Mouse (Mus musculus) liver, embryonic 15.5 days (tissue): ENCODE data around the gene 3110040M04Rik. TPM values are rescaled to one million over a fixed set of nuclear protein-coding genes. Genes with fewer than 3 reads are reported as not detected.
A peak's percentile ranks its signal among the peaks of the same experiment; 100 is the strongest.
"Not testable (repeated sequence)": the region's sequence is repeated elsewhere in the genome, so short reads cannot be mapped to it uniquely, and the experiment has no call there.

Source experiments
- ATAC-seq: fragments of 200-750 bp; cut with Nextera tagmentation; 2 replicates; pipeline ENCODE4 v1.8.0; 2017; ENCODE audit warnings: moderate number of reproducible peaks, mild to moderate bottlenecking, moderate library complexity; ENCODE audit not compliant: insufficient read depth
- H3K27ac ChIP-seq: fragments of 300-500 bp; sonication (generic); replicated peaks from 2 replicates; pipeline ENCODE4 v1.5.1; 2015; ENCODE audit warnings: mild to moderate bottlenecking, inconsistent platforms
- H3K27me3 ChIP-seq: fragments of 300-500 bp; sonication (generic); 2 replicates; pipeline ENCODE4 v1.6.1; 2015; ENCODE audit warnings: mild to moderate bottlenecking, inconsistent platforms
- H3K36me3 ChIP-seq: fragments of 300-500 bp; sonication (generic); replicated peaks from 2 replicates; pipeline ENCODE4 v1.6.1; 2015; ENCODE audit warnings: moderate library complexity, mild to moderate bottlenecking, inconsistent platforms
- H3K4me1 ChIP-seq: fragments of 300-500 bp; sonication (generic); replicated peaks from 2 replicates; pipeline ENCODE4 v1.6.1; 2015; ENCODE audit warnings: inconsistent platforms
- H3K4me2 ChIP-seq: fragments of 300-500 bp; sonication (generic); 2 replicates; pipeline ENCODE4 v1.6.1; 2015; ENCODE audit warnings: moderate library complexity, mild to moderate bottlenecking, inconsistent platforms
- H3K4me3 ChIP-seq: fragments of 300-500 bp; sonication (generic); replicated peaks from 2 replicates; pipeline ENCODE4 v1.5.1; 2015; ENCODE audit warnings: mild to moderate bottlenecking, inconsistent platforms
- H3K9ac ChIP-seq: fragments of 300-500 bp; sonication (generic); 2 replicates; pipeline ENCODE4 v1.6.1; 2015; ENCODE audit warnings: moderate library complexity, mild to moderate bottlenecking, inconsistent platforms
- H3K9me3 ChIP-seq: fragments of 300-500 bp; sonication (generic); replicated peaks from 2 replicates; pipeline ENCODE4 v1.6.1; 2016; ENCODE audit warnings: inconsistent platforms
- WGBS: fragments of 180-500 bp; shearing (Covaris S2); methylation state at CpG from one replicate; pipeline ENCODE4 v1.1.7; 2015; ENCODE audit warnings: mixed read lengths; ENCODE audit not compliant: insufficient replicate concordance; 5-methylcytosine and 5-hydroxymethylcytosine counted together
- polyA plus RNA-seq: library from polyadenylated mRNA; unstranded; fragments of >200 nt; fragmentation: Nextera tagmentation; extraction: Ambion mirVana; gene quantifications from 2 replicates; pipeline ENCODE4 v1.2.1, GENCODE M21; 2015

The 3110040M04Rik gene
- polyA plus RNA-seq, 1 experiment from 2014 or later: 0.39 TPM

GRCm38 (mm10) chr1:151171572-151172461 lies 32.1 kb upstream of the 3110040M04Rik start:
- H3K4me3 ChIP-seq: no peak overlapping the region
- no peaks in the 10 kb centered on the region for H3K27me3 ChIP-seq
- no peak overlapping the region for H3K9ac ChIP-seq
- no peak for ATAC-seq
- H3K27ac ChIP-seq: no peak overlapping the region
- H3K36me3 ChIP-seq: no peaks in the 10 kb centered on the region
- no peaks in the 10 kb centered on the region for H3K9me3 ChIP-seq
- WGBS: 49% methylated on average over 2 of the region's 2 CpGs
- peaks cover 23% of the 10 kb centered on the region for H3K4me1 ChIP-seq
- no peak overlapping the region for H3K4me2 ChIP-seq

GRCm38 (mm10) chr1:151177030-151177936 lies 26.6 kb upstream of the 3110040M04Rik start:
- peak overlapping the region; percentile 44 for H3K4me3 ChIP-seq
- H3K36me3 ChIP-seq: no peaks in the 10 kb centered on the region
- peak overlapping the region; percentile 34 for H3K9ac ChIP-seq
- H3K4me2 ChIP-seq: peak overlapping the region; percentile 66
- WGBS: 4% methylated on average over 10 of the region's 10 CpGs
- peak; percentile 87 for ATAC-seq
- H3K27ac ChIP-seq: peak overlapping the region; percentile 71
- H3K27me3 ChIP-seq: no peaks in the 10 kb centered on the region
- peaks cover 43% of the 10 kb centered on the region for H3K4me1 ChIP-seq
- H3K9me3 ChIP-seq: no peaks in the 10 kb centered on the region

- 19% methylated on average over 4 of the region's 4 CpGs for WGBS
- no peaks in the 10 kb centered on the region for H3K27me3 ChIP-seq
- H3K9ac ChIP-seq: peak overlapping the region; percentile 34
- H3K4me1 ChIP-seq: peaks cover 43% of the 10 kb centered on the region
- H3K9me3 ChIP-seq: no peaks in the 10 kb centered on the region
- H3K4me3 ChIP-seq: peak overlapping the region; percentile 44
- peak; percentile 54 for ATAC-seq
- no peaks in the 10 kb centered on the region for H3K36me3 ChIP-seq
- H3K4me2 ChIP-seq: peak overlapping the region; percentile 66
- peak overlapping the region; percentile 71 for H3K27ac ChIP-seq
Measured at GRCm38 (mm10) chr1:151177937-151178271, 26.0 kb upstream of the 3110040M04Rik start.

GRCm38 (mm10) chr1:151178505-151179083 lies 25.3 kb upstream of the 3110040M04Rik start:
- ATAC-seq: no peak
- WGBS: 78% methylated on average over 2 of the region's 2 CpGs
- no peaks in the 10 kb centered on the region for H3K36me3 ChIP-seq
- peak overlapping the region; percentile 71 for H3K27ac ChIP-seq
- H3K4me1 ChIP-seq: peaks cover 43% of the 10 kb centered on the region
- no peaks in the 10 kb centered on the region for H3K9me3 ChIP-seq
- no peak overlapping the region for H3K4me2 ChIP-seq
- no peak overlapping the region for H3K4me3 ChIP-seq
- no peak overlapping the region for H3K9ac ChIP-seq
- no peaks in the 10 kb centered on the region for H3K27me3 ChIP-seq

GRCm38 (mm10) chr1:151180167-151180566 lies 23.8 kb upstream of the 3110040M04Rik start:
- no peak overlapping the region for H3K4me2 ChIP-seq
- H3K9ac ChIP-seq: no peak overlapping the region; the same call in 1 of the 2 replicates
- WGBS: 27% methylated on average over 2 of the region's 2 CpGs
- peak overlapping the region; percentile 4; the same call in 1 of the 2 replicates for H3K27ac ChIP-seq
- no peak overlapping the region for H3K4me3 ChIP-seq
- no peak for ATAC-seq
- H3K36me3 ChIP-seq: no peaks in the 10 kb centered on the region
- peaks cover 43% of the 10 kb centered on the region for H3K4me1 ChIP-seq
- no peaks in the 10 kb centered on the region for H3K27me3 ChIP-seq
- no peaks in the 10 kb centered on the region for H3K9me3 ChIP-seq

GRCm38 (mm10) chr1:151182266-151182665 lies 21.7 kb upstream of the 3110040M04Rik start, which contains the start of gene Gm47985:
Gm47985 (plus strand) TSS chr1:151182537.
- not testable (repeated sequence) for H3K9ac ChIP-seq, H3K9me3 ChIP-seq, H3K36me3 ChIP-seq, ATAC-seq, H3K27ac ChIP-seq, H3K4me2 ChIP-seq, H3K27me3 ChIP-seq, H3K4me3 ChIP-seq
- H3K4me1 ChIP-seq: peaks cover 36% of the 10 kb centered on the region
- 17% methylated on average over 1 of the region's 7 CpGs for WGBS

GRCm38 (mm10) chr1:151186186-151186585 lies 17.7 kb upstream of the 3110040M04Rik start:
- not testable (repeated sequence) for H3K27ac ChIP-seq, H3K4me2 ChIP-seq, H3K9ac ChIP-seq, H3K36me3 ChIP-seq, H3K4me3 ChIP-seq, ATAC-seq, H3K9me3 ChIP-seq, H3K27me3 ChIP-seq, H3K4me1 ChIP-seq
- WGBS: 71% methylated on average over 3 of the region's 3 CpGs

- ATAC-seq: peak; percentile 25; the same call in 1 of the 2 replicates
- H3K27ac ChIP-seq, H3K4me1 ChIP-seq, H3K4me2 ChIP-seq, H3K27me3 ChIP-seq, H3K9ac ChIP-seq, H3K9me3 ChIP-seq, H3K4me3 ChIP-seq, H3K36me3 ChIP-seq: not testable (repeated sequence)
- 54% methylated on average over 4 of the region's 4 CpGs for WGBS
Measured at GRCm38 (mm10) chr1:151186879-151187424, 17.0 kb upstream of the 3110040M04Rik start.

GRCm38 (mm10) chr1:151188469-151188868 lies 15.5 kb upstream of the 3110040M04Rik start:
- no peak overlapping the region for H3K4me3 ChIP-seq
- no peak for ATAC-seq
- no peak overlapping the region for H3K9ac ChIP-seq
- no peaks in the 10 kb centered on the region for H3K9me3 ChIP-seq
- H3K4me2 ChIP-seq: no peak overlapping the region
- no peaks in the 10 kb centered on the region for H3K36me3 ChIP-seq
- no peak overlapping the region for H3K27ac ChIP-seq
- peaks cover 7% of the 10 kb centered on the region; the same call in 1 of the 2 replicates for H3K4me1 ChIP-seq
- no peaks in the 10 kb centered on the region for H3K27me3 ChIP-seq
- WGBS: 71% methylated on average over 4 of the region's 4 CpGs

GRCm38 (mm10) chr1:151192075-151192474 lies 11.8 kb upstream of the 3110040M04Rik start, which contains the start of gene Gm8947:
Gm8947 (plus strand) TSS chr1:151192376.
- not testable (repeated sequence) for H3K27ac ChIP-seq, H3K4me1 ChIP-seq, H3K9ac ChIP-seq, H3K4me2 ChIP-seq, H3K9me3 ChIP-seq, H3K4me3 ChIP-seq, H3K27me3 ChIP-seq, H3K36me3 ChIP-seq
- 52% methylated on average over 2 of the region's 7 CpGs for WGBS
- ATAC-seq: peak; percentile 44; the same call in 1 of the 2 replicates
